Mouse (Mus musculus) kidney, adult 2 months (tissue): ENCODE measurements around the gene Impad1. TPM values are rescaled to one million over a fixed set of nuclear protein-coding genes. Genes with fewer than 3 reads are reported as not detected.

Experiments
- DNase-seq: peaks from one replicate; pipeline ENCODE4 v3.0.0; 2021
- H3K27ac ChIP-seq: fragments of 200-500 bp; 2 replicates; pipeline ENCODE4 v1.5.1; 2012; ENCODE audit warnings: low read depth, low read length, control low read depth, inconsistent platforms; ENCODE audit not compliant: insufficient read depth
- H3K27me3 ChIP-seq: fragments of 200-500 bp; replicated peaks from 2 replicates; pipeline ENCODE4 v1.6.1; 2012; ENCODE audit warnings: mild to moderate bottlenecking, moderate library complexity, low read length, inconsistent platforms; ENCODE audit not compliant: control insufficient read depth, insufficient read depth
- H3K36me3 ChIP-seq: fragments of 200-500 bp; 2 replicates; pipeline ENCODE4 v1.6.1; 2012; ENCODE audit warnings: mild to moderate bottlenecking, moderate library complexity, low read length, inconsistent platforms; ENCODE audit not compliant: control insufficient read depth, insufficient read depth
- H3K4me1 ChIP-seq: fragments of 200-500 bp; 2 replicates; pipeline ENCODE4 v1.6.1; 2011; ENCODE audit warnings: low read length; ENCODE audit not compliant: control insufficient read depth, insufficient read depth
- H3K4me3 ChIP-seq: fragments of 200-500 bp; 2 replicates; pipeline ENCODE4 v1.5.1; 2011; ENCODE audit warnings: mild to moderate bottlenecking, low read depth, low read length, control low read depth; ENCODE audit not compliant: insufficient read depth
- CTCF ChIP-seq: fragments of 200-500 bp; conservative IDR thresholded peaks from 2 replicates; pipeline ENCODE4 v1.5.1; 2011; ENCODE audit warnings: low read depth, mild to moderate bottlenecking, control low read depth, low read length, moderate library complexity, mixed read lengths; ENCODE audit not compliant: insufficient read depth, insufficient read length
- POLR2A ChIP-seq: fragments of 200-500 bp; IDR thresholded peaks from one replicate; pipeline ENCODE4 v1.6.1; 2011; ENCODE audit warnings: low read depth, low read length, control low read depth
- WGBS: fragments of 180-500 bp; shearing (Covaris S2); methylation state at CpG from one replicate; pipeline ENCODE4 v1.1.7; 2018; 5-methylcytosine and 5-hydroxymethylcytosine counted together
- polyA plus RNA-seq: library from polyadenylated mRNA; depleted of rRNA; stranded (reverse); fragments of >200 nt; gene quantifications from 2 replicates; pipeline ENCODE4 v1.2.3, GENCODE M21; 2012

The Impad1 gene
- polyA plus RNA-seq, 1 experiment: 12.6 TPM

GRCm38 (mm10) chr4:4785169-4785568 is 8.0 kb downstream of the Impad1 start:
- Histone ChIP-seq H3K27ac (no peak overlapping the region), H3K4me3 (no peak overlapping the region), H3K36me3 (no peaks in the 10 kb centered on the region; the same call in 1 of the 2 replicates), H3K27me3 (no peaks in the 10 kb centered on the region), H3K4me1 (peaks cover 3% of the 10 kb centered on the region; the same call in 1 of the 2 replicates)
- 95% methylated on average over 2 of the region's 2 CpGs for WGBS
- TF ChIP-seq POLR2A: no peak
- no peak for TF ChIP-seq CTCF
- no peak for DNase-seq

GRCm38 (mm10) chr4:4784305-4784704 is 8.8 kb downstream of the Impad1 start:
- TF ChIP-seq CTCF: no peak
- TF ChIP-seq POLR2A: no peak
- Histone ChIP-seq H3K36me3 (no peaks in the 10 kb centered on the region; the same call in 1 of the 2 replicates), H3K27ac (no peak overlapping the region), H3K27me3 (no peaks in the 10 kb centered on the region), H3K4me3 (no peak overlapping the region), H3K4me1 (no peaks in the 10 kb centered on the region)
- 68% methylated on average over 1 of the region's 1 CpGs for WGBS
- no peak for DNase-seq

- Histone ChIP-seq H3K4me3 (no peak overlapping the region), H3K36me3 (no peaks in the 10 kb centered on the region; the same call in 1 of the 2 replicates), H3K27me3 (no peaks in the 10 kb centered on the region), H3K4me1 (no peaks in the 10 kb centered on the region), H3K27ac (no peak overlapping the region)
- no peak for DNase-seq
- TF ChIP-seq POLR2A (no peak), CTCF (no peak)
Measured at GRCm38 (mm10) chr4:4783686-4783957, 9.5 kb downstream of the Impad1 start.

GRCm38 (mm10) chr4:4782882-4783685 is 10.1 kb downstream of the Impad1 start:
- Histone ChIP-seq H3K27ac (no peak overlapping the region), H3K4me3 (no peak overlapping the region), H3K36me3 (no peaks in the 10 kb centered on the region; the same call in 1 of the 2 replicates), H3K4me1 (no peaks in the 10 kb centered on the region), H3K27me3 (no peaks in the 10 kb centered on the region)
- DNase-seq: no peak
- no peak for TF ChIP-seq POLR2A
- no peak for TF ChIP-seq CTCF
- WGBS: 100% methylated on average over 4 of the region's 4 CpGs

- H3K27me3 ChIP-seq: no peaks in the 10 kb centered on the region
- no peak overlapping the region for H3K27ac ChIP-seq
- DNase-seq: no peak
- peaks cover 1% of the 10 kb centered on the region for H3K36me3 ChIP-seq
- H3K4me1 ChIP-seq: no peaks in the 10 kb centered on the region
- TF ChIP-seq POLR2A (no peak), CTCF (no peak)
- no peak overlapping the region for H3K4me3 ChIP-seq
Measured at GRCm38 (mm10) chr4:4779265-4779770, 13.8 kb downstream of the Impad1 start.

- DNase-seq: peak; percentile 20
Measured at GRCm38 (mm10) chr4:4771523-4772114, 21.5 kb downstream of the Impad1 start.

GRCm38 (mm10) chr4:4765806-4766205 is 27.3 kb downstream of the Impad1 start:
- 74% methylated on average over 5 of the region's 5 CpGs for WGBS
- Histone ChIP-seq H3K27me3 (no peaks in the 10 kb centered on the region), H3K4me3 (no peak overlapping the region), H3K4me1 (no peaks in the 10 kb centered on the region), H3K27ac (no peak overlapping the region), H3K36me3 (peaks cover 5% of the 10 kb centered on the region; the same call in 1 of the 2 replicates)
- TF ChIP-seq CTCF: no peak
- no peak for TF ChIP-seq POLR2A
- peak; percentile 12 for DNase-seq

More at GRCm38 (mm10) chr4:4771523-4772114, 21.5 kb downstream of the Impad1 start:
- H3K36me3 ChIP-seq: peaks cover 5% of the 10 kb centered on the region
- H3K4me1 ChIP-seq: no peaks in the 10 kb centered on the region
- TF ChIP-seq CTCF (0 out of 2 replicates have a peak, but pooled peaks have one; percentile 26), POLR2A (no peak)
- WGBS: 46% methylated on average over 2 of the region's 2 CpGs
- H3K27me3 ChIP-seq: no peaks in the 10 kb centered on the region
- no peak overlapping the region for H3K4me3 ChIP-seq
- H3K27ac ChIP-seq: no peak overlapping the region
